Mouse (Mus musculus): Measurements from ENCODE around the gene Card6.

The Card6 gene

DNA sequence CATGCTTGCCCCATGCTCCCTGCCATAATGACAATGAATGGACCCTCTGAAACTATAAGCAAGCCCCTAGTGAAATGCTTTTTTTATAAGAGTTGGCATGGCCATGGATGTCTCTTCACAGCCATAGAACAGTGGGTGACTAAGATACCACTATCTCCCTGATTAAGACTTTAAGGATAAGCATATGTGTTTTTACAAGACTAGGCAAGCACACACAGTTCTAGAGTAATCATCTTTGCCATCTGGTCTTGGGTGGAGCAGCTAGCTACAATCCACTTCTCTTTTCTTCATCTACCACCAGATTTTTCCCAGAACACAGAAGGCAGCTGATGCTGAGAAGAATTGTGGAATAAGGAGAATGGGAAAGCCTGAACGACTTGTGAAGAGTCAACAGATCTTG is 27.1 kb downstream of the Card6 start:
- no peak for DNase-seq

DNA sequence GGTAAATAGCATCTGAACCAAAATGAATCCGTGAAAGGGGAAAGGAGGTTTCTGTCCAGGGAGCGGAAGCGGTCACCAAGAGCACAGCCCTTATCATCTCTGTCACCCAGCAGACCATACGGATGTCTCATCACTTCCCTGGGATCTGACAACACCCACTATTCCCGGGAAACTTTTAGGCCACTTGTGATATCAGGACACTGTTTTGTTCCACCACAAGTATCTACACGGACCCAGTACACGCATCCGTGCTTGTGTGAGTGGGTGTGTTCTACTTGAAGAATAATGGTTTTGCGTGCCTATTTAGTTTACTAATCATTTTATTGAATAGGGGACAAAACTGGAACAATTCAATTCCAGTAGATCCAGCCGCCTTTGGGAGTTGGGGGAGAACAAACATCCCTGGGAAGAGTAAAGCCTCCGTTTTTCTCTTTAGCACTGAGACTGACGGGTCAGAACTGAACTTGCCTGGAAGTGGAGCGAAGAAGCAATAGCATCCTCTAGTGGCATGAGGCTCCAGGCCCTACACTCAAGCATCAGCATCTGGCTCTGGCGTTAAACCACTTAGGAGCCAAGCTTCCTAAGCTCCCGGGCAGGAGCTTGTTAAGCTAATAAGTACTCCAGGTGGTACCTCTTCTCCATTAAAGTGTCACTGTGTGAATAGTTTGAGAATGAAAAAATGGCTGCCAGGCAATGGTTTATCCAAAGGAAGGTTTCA is 39.4 kb downstream of the Card6 start:
- peak; percentile 46 for DNase-seq

DNA sequence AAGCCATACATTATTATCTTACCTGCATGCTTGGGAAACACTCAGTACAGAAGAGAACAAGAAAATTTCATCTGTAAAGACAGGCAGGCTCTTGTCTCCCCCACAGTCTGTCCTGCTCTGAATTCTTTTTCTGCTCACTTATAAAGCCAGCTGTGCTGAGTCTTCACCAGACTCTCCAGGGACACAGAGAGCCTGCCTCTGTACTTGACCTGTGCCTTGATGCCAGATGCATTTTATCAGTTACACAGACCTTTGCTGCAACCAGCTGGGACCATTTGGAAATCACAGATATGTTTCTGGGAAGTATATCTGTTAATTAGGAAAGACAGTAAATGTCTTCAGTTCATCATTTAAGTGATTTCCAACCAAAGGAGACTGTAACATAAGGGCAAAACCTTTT is 44.7 kb downstream of the Card6 start, which contains the start of gene C7:
Gene C7 (minus strand): TSS at position 106 of the 400 bp plus-strand sequence.
- peak; percentile 30 for DNase-seq
